Mouse (Mus musculus): ENCODE measurements around the gene Rnf123.

DNA sequence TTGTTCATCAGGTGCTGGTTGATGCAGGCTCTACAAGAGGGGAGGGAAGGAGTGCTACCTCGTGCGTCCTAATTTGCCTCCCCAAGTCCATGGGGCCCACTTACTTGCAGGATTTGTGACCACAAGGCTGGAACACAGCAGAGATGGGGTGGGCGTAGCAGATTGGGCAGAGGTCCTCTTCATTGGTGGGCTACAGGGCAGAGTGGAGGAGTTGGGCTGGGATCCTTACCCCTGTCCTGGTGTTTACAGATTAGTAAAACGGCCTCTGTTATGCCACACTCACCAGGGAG is 31.3 kb downstream of the Rnf123 start:
- TF ChIP-seq CTCF (IDR thresholded peaks at IDR 0.05; ENCODE audit: borderline replicate concordance, insufficient read depth, low read depth, low read length) (no peak), POLR2A (IDR thresholded peaks at IDR 0.05; ENCODE audit: borderline replicate concordance, insufficient read depth, low read length) (no peak)

Measured in cerebellum, adult 2 months (tissue).